Mouse (Mus musculus) C2C12 (cell line): Measurements from ENCODE around the gene Mbd5. TPM values are rescaled to one million over a fixed set of nuclear protein-coding genes. Genes with fewer than 3 reads are reported as not detected.
A peak's percentile ranks its signal among the peaks of the same experiment; 100 is the strongest.

Source experiments
- H3K27me3 ChIP-seq: one replicate; pipeline ENCODE4 v1.6.1; 2011; ENCODE audit not compliant: control insufficient read depth, insufficient read depth, insufficient read length
- H3K36me3 ChIP-seq: one replicate; pipeline ENCODE4 v1.6.1; 2011; ENCODE audit not compliant: control insufficient read depth, insufficient read depth
- H3K4me3 ChIP-seq: one replicate; pipeline ENCODE4 v1.5.1; 2011; ENCODE audit warnings: mild to moderate bottlenecking, control low read depth; ENCODE audit not compliant: poor library complexity, insufficient read depth, severe bottlenecking
- H3K79me2 ChIP-seq: one replicate; pipeline ENCODE4 v1.6.1; 2011; ENCODE audit not compliant: control insufficient read depth, insufficient read depth
- H3K79me3 ChIP-seq: one replicate; pipeline ENCODE4 v1.6.1; 2011; ENCODE audit warnings: low read depth, control low read depth
- H3ac ChIP-seq: one replicate; pipeline ENCODE3; 2011; ENCODE audit warnings: low read depth; ENCODE audit not compliant: control insufficient read depth, insufficient read length
- CEBPB ChIP-seq: IDR thresholded peaks from one replicate; pipeline ENCODE4 v1.6.1; 2011; ENCODE audit warnings: low read depth, mild to moderate bottlenecking, control low read depth, moderate library complexity
- CTCF ChIP-seq: IDR thresholded peaks from one replicate; pipeline ENCODE4 v1.5.1; 2011; ENCODE audit not compliant: control insufficient read depth, insufficient read depth, insufficient read length
- FOSL1 ChIP-seq: IDR thresholded peaks from one replicate; pipeline ENCODE4 v1.8.0; 2011; ENCODE audit warnings: mild to moderate bottlenecking, low read length; ENCODE audit not compliant: poor library complexity, insufficient read depth, severe bottlenecking
- MAX ChIP-seq: IDR thresholded peaks from one replicate; pipeline ENCODE4 v1.6.1; 2011; ENCODE audit warnings: mild to moderate bottlenecking, control low read depth
- MYOD1 ChIP-seq: IDR thresholded peaks from one replicate; pipeline ENCODE4 v1.6.1; 2011; ENCODE audit warnings: low read depth; ENCODE audit not compliant: control insufficient read depth, insufficient read length
- MYOG ChIP-seq: IDR thresholded peaks from one replicate; pipeline ENCODE4 v1.6.1; 2011; ENCODE audit not compliant: control insufficient read depth, insufficient read length; ENCODE audit errors: extremely low read depth
- USF1 ChIP-seq: IDR thresholded peaks from one replicate; pipeline ENCODE4 v1.6.1; 2011; ENCODE audit warnings: low read depth, mild to moderate bottlenecking, control low read depth, moderate library complexity
- polyA plus RNA-seq: library from polyadenylated mRNA; unstranded; fragments of >200 nt; fragmentation: generic; extraction: Trizol; gene quantifications from one replicate; pipeline ENCODE4 v1.2.1, GENCODE M21; 2012; ENCODE audit warnings: missing spikeins

Mbd5 gene
- polyA plus RNA-seq, 1 experiment, result 3.8 TPM

- Histone ChIP-seq H3K79me2 (no peaks in the 10 kb centered on the region), H3K36me3 (no peaks in the 10 kb centered on the region), H3K27me3 (no peaks in the 10 kb centered on the region), H3K79me3 (no peaks in the 10 kb centered on the region), H3ac (peak overlapping the region; percentile 20), H3K4me3 (no peak overlapping the region)
- TF ChIP-seq MAX, result peak; percentile 57
- TF ChIP-seq USF1, result no peak
- TF ChIP-seq MYOG, result no peak
- TF ChIP-seq CTCF, result peak; percentile 85
These were observed 363.5 kb downstream of the Mbd5 start for GRCm38 (mm10) chr2:49312629-49313447.

- Histone ChIP-seq H3K79me3 (no peaks in the 10 kb centered on the region), H3K36me3 (no peaks in the 10 kb centered on the region), H3K79me2 (no peaks in the 10 kb centered on the region), H3ac (no peak overlapping the region), H3K27me3 (no peaks in the 10 kb centered on the region), H3K4me3 (no peak overlapping the region)
- TF ChIP-seq CEBPB (no peak), USF1 (no peak), MYOG (no peak)
These were observed 384.3 kb downstream of the Mbd5 start for GRCm38 (mm10) chr2:49333594-49333993.

GRCm38 (mm10) chr2:49335267-49335666 lies 386.0 kb downstream of the Mbd5 start:
- H3K4me3 ChIP-seq, result no peak overlapping the region

GRCm38 (mm10) chr2:49344287-49344686 lies 395.0 kb downstream of the Mbd5 start:
- Histone ChIP-seq H3K79me3 (no peaks in the 10 kb centered on the region), H3K4me3 (no peak overlapping the region), H3K79me2 (no peaks in the 10 kb centered on the region), H3K27me3 (no peaks in the 10 kb centered on the region), H3K36me3 (no peaks in the 10 kb centered on the region), H3ac (no peak overlapping the region)
- TF ChIP-seq MYOD1 (no peak), USF1 (no peak), FOSL1 (no peak), CEBPB (no peak), CTCF (no peak), MAX (no peak), MYOG (no peak)

More at GRCm38 (mm10) chr2:49335267-49335666, 386.0 kb downstream of the Mbd5 start:
- Histone ChIP-seq H3K36me3 (no peaks in the 10 kb centered on the region), H3ac (no peak overlapping the region), H3K79me3 (no peaks in the 10 kb centered on the region), H3K79me2 (no peaks in the 10 kb centered on the region), H3K27me3 (no peaks in the 10 kb centered on the region)
- no peak for TF ChIP-seq MYOG
- TF ChIP-seq USF1, result no peak
- no peak for TF ChIP-seq CTCF
- TF ChIP-seq CEBPB, result no peak
- no peak for TF ChIP-seq FOSL1
- TF ChIP-seq MAX, result no peak
- TF ChIP-seq MYOD1, result no peak

- H3K36me3 ChIP-seq, result no peaks in the 10 kb centered on the region
- no peaks in the 10 kb centered on the region for H3K27me3 ChIP-seq
- H3K4me3 ChIP-seq, result no peak overlapping the region
- H3ac ChIP-seq, result no peak overlapping the region
- TF ChIP-seq CTCF (no peak), FOSL1 (no peak), MYOG (no peak), MAX (no peak), CEBPB (no peak), USF1 (no peak), MYOD1 (no peak)
- H3K79me2 ChIP-seq, result no peaks in the 10 kb centered on the region
- H3K79me3 ChIP-seq, result no peaks in the 10 kb centered on the region
These were observed 396.5 kb downstream of the Mbd5 start for GRCm38 (mm10) chr2:49345786-49346185.

GRCm38 (mm10) chr2:49349813-49350212 lies 400.5 kb downstream of the Mbd5 start:
- H3K4me3 ChIP-seq, result no peak overlapping the region
- no peaks in the 10 kb centered on the region for H3K79me2 ChIP-seq
- H3K36me3 ChIP-seq, result no peaks in the 10 kb centered on the region
- no peak overlapping the region for H3ac ChIP-seq
- no peaks in the 10 kb centered on the region for H3K27me3 ChIP-seq
- no peak for TF ChIP-seq USF1
- TF ChIP-seq MYOG, result no peak
- no peak for TF ChIP-seq MYOD1
- TF ChIP-seq FOSL1, result no peak
- no peak for TF ChIP-seq CEBPB
- no peak for TF ChIP-seq MAX
- TF ChIP-seq CTCF, result no peak
- no peaks in the 10 kb centered on the region for H3K79me3 ChIP-seq
